Mouse (Mus musculus) left cerebral cortex, postnatal 25 days (tissue): ENCODE results near the gene Mog. TPM values are rescaled to one million over a fixed set of nuclear protein-coding genes. Genes with fewer than 3 reads are reported as not detected.
"Not testable (repeated sequence)": the region's sequence is repeated elsewhere in the genome, so short reads cannot be mapped to it uniquely, and the experiment has no call there.

Experiments used
- DNase-seq, 2 experiments: peaks; one replicate each; pipeline ENCODE4 v3.0.0; 2022; ENCODE audit warnings: low spot score in 2 of 2, mixed read lengths in 1 of 2
- intact Hi-C: fragments of 180-260 bp; cut with DNase I; formaldehyde crosslinking; loops from one replicate; pipeline ENCODE4 v1.15.1; 2025
- total RNA-seq, 2 experiments: library from RNA; stranded (reverse); gene quantifications; 2 replicates each; pipeline ENCODE4 v1.2.3; 2021

Mog gene
- total RNA-seq, 2 experiments from 2014 or later, result 51.6 to 68.2 TPM

- DNase-seq, result no peak
- intact Hi-C loops, result no loop called here
These were observed 22.3 kb downstream of the Mog start, which contains the start of gene Zfp57 for GRCm38 (mm10) chr17:37000863-37001262. TSS of gene Zfp57 (plus strand) at chr17:37001163.

- intact Hi-C loops, result loop anchor here (5.0 kb wide), 1 partner anchor 86 kb away; no protein-coding TSS in a partner anchor
These were observed 24.7 kb downstream of the Mog start for GRCm38 (mm10) chr17:36998477-36998876.

GRCm38 (mm10) chr17:36997033-36997735 lies 26.0 kb downstream of the Mog start:
- peak; percentile 65 to 82 for DNase-seq
- intact Hi-C loops, result loop anchor here (2.0 to 5.0 kb wide), 2 partner anchors 50 to 85 kb away; no protein-coding TSS in a partner anchor

More at GRCm38 (mm10) chr17:36998477-36998876, 24.7 kb downstream of the Mog start:
- no peak for DNase-seq

- intact Hi-C loops, result loop anchor here (5.0 kb wide), 1 partner anchor 83 kb away; no protein-coding TSS in a partner anchor
- peak in 1 of 2 experiments; percentile 57 for DNase-seq
These were observed 27.8 kb downstream of the Mog start for GRCm38 (mm10) chr17:36995448-36995847.

GRCm38 (mm10) chr17:36994528-36994927 lies 28.7 kb downstream of the Mog start:
- DNase-seq, result no peak
- intact Hi-C loops, result loop anchor here (5.0 kb wide), 1 partner anchor 37 kb away; the partner anchor contains the start of genes Znrd1 and Znrd1as

- no peak for DNase-seq
- intact Hi-C loops, result loop anchor here (5.0 kb wide), 1 partner anchor 37 kb away; the partner anchor contains the start of genes Znrd1 and Znrd1as
These were observed 29.4 kb downstream of the Mog start for GRCm38 (mm10) chr17:36993770-36994325.

- DNase-seq, result peak in 1 of 2 experiments; percentile 69
- intact Hi-C loops, result loop anchor here (5.0 kb wide), 1 partner anchor 35 kb away; the partner anchor contains the start of genes Znrd1 and Znrd1as
These were observed 30.7 kb downstream of the Mog start for GRCm38 (mm10) chr17:36992336-36993104.

GRCm38 (mm10) chr17:36990630-36991029 lies 32.6 kb downstream of the Mog start:
- intact Hi-C loops, result loop anchor here (5.0 kb wide), 1 partner anchor 33 kb away; the partner anchor contains the start of genes Znrd1 and Znrd1as
- DNase-seq, result not testable (repeated sequence)

- intact Hi-C loops, result no loop called here
These were observed 33.8 kb downstream of the Mog start, which contains the start of gene H2-M5 for GRCm38 (mm10) chr17:36989437-36989836. TSS of gene H2-M5 (minus strand) at chr17:36989537.

GRCm38 (mm10) chr17:36988475-36988874 lies 34.7 kb downstream of the Mog start:
- DNase-seq, result peak in 1 of 2 experiments; percentile 15
- intact Hi-C loops, result no loop called here

More at GRCm38 (mm10) chr17:36989437-36989836, 33.8 kb downstream of the Mog start, which contains the start of gene H2-M5:
- DNase-seq, result no peak

- no peak for DNase-seq
- intact Hi-C loops, result no loop called here
These were observed 40.7 kb downstream of the Mog start for GRCm38 (mm10) chr17:36982253-36983155.

- intact Hi-C loops, result no loop called here
- DNase-seq, result no peak
These were observed 41.4 kb downstream of the Mog start for GRCm38 (mm10) chr17:36981845-36982244.

GRCm38 (mm10) chr17:36981221-36981813 lies 41.9 kb downstream of the Mog start, which contains the start of gene 2410137M14Rik:
TSS of gene 2410137M14Rik (minus strand) at chr17:36981237.
- DNase-seq, result peak; percentile 47 to 66
- intact Hi-C loops, result no loop called here

- intact Hi-C loops, result no loop called here
- no peak for DNase-seq
These were observed 49.9 kb downstream of the Mog start for GRCm38 (mm10) chr17:36973271-36973787.

- DNase-seq, result no peak
These were observed 50.4 kb downstream of the Mog start for GRCm38 (mm10) chr17:36972791-36973190.

GRCm38 (mm10) chr17:36971172-36971850 lies 51.9 kb downstream of the Mog start:
- peak in 1 of 2 experiments; percentile 32 for DNase-seq
- intact Hi-C loops, result no loop called here

More at GRCm38 (mm10) chr17:36972791-36973190, 50.4 kb downstream of the Mog start:
- intact Hi-C loops, result no loop called here

- DNase-seq, result no peak
- intact Hi-C loops, result no loop called here
These were observed 52.8 kb downstream of the Mog start for GRCm38 (mm10) chr17:36970316-36970890.
